Mouse (Mus musculus) forebrain, embryonic 13.5 days (tissue): Measurements from ENCODE around the gene Rmdn3. TPM values are rescaled to one million over a fixed set of nuclear protein-coding genes. Genes with fewer than 3 reads are reported as not detected.
A peak's percentile ranks its signal among the peaks of the same experiment; 100 is the strongest.

ENCODE experiments used
- ATAC-seq: fragments of 200-750 bp; cut with Nextera tagmentation; 2 replicates; pipeline ENCODE4 v1.8.0; 2017
- H3K27ac ChIP-seq: fragments of 300-500 bp; sonication (generic); 2 replicates; pipeline ENCODE4 v1.5.1; 2015; ENCODE audit warnings: inconsistent platforms, mild to moderate bottlenecking, moderate library complexity
- H3K27me3 ChIP-seq: fragments of 300-500 bp; sonication (generic); 2 replicates; pipeline ENCODE4 v1.6.1; 2015; ENCODE audit warnings: mild to moderate bottlenecking, inconsistent platforms
- H3K36me3 ChIP-seq: fragments of 300-500 bp; sonication (generic); 2 replicates; pipeline ENCODE4 v1.6.1; 2015; ENCODE audit warnings: mild to moderate bottlenecking, inconsistent platforms; ENCODE audit not compliant: poor library complexity, severe bottlenecking
- H3K4me1 ChIP-seq: fragments of 300-500 bp; sonication (generic); 2 replicates; pipeline ENCODE4 v1.6.1; 2015; ENCODE audit warnings: inconsistent platforms
- H3K4me2 ChIP-seq: fragments of 300-500 bp; sonication (generic); 2 replicates; pipeline ENCODE4 v1.6.1; 2015; ENCODE audit warnings: inconsistent platforms, mild to moderate bottlenecking, moderate library complexity
- H3K4me3 ChIP-seq: fragments of 300-500 bp; sonication (generic); 2 replicates; pipeline ENCODE4 v1.5.1; 2015; ENCODE audit warnings: mild to moderate bottlenecking, inconsistent platforms
- H3K9ac ChIP-seq: fragments of 300-500 bp; sonication (generic); 2 replicates; pipeline ENCODE4 v1.6.1; 2015; ENCODE audit warnings: mild to moderate bottlenecking, inconsistent platforms
- H3K9me3 ChIP-seq: fragments of 300-500 bp; sonication (generic); replicated peaks from 2 replicates; pipeline ENCODE4 v1.6.1; 2016; ENCODE audit warnings: inconsistent platforms
- WGBS: fragments of 180-500 bp; shearing (Covaris S2); methylation state at CpG from one replicate; pipeline ENCODE4 v1.1.7; 2015; 5-methylcytosine and 5-hydroxymethylcytosine counted together
- polyA plus RNA-seq: library from polyadenylated mRNA; unstranded; fragments of >200 nt; fragmentation: Nextera tagmentation; extraction: Ambion mirVana; gene quantifications from 2 replicates; pipeline ENCODE4 v1.2.1, GENCODE M21; 2015

The Rmdn3 gene
- polyA plus RNA-seq, 1 experiment from 2014 or later = 44.7 TPM

GRCm38 (mm10) chr2:119165401-119165800, 8.6 kb upstream of the Rmdn3 start:
- Histone ChIP-seq H3K27me3 (peaks cover 63% of the 10 kb centered on the region), H3K9me3 (no peaks in the 10 kb centered on the region), H3K4me2 (no peak overlapping the region), H3K4me1 (peaks cover 16% of the 10 kb centered on the region), H3K36me3 (no peaks in the 10 kb centered on the region), H3K4me3 (no peak overlapping the region), H3K27ac (no peak overlapping the region), H3K9ac (no peak overlapping the region)
- no peak for ATAC-seq

GRCm38 (mm10) chr2:119163999-119164398, 7.2 kb upstream of the Rmdn3 start:
- ATAC-seq = no peak
- H3K4me2 ChIP-seq = no peak overlapping the region

GRCm38 (mm10) chr2:119163135-119163534, 6.3 kb upstream of the Rmdn3 start:
- Histone ChIP-seq H3K4me2 (no peak overlapping the region), H3K27me3 (peaks cover 50% of the 10 kb centered on the region), H3K36me3 (no peaks in the 10 kb centered on the region), H3K4me1 (peaks cover 16% of the 10 kb centered on the region), H3K9ac (no peak overlapping the region), H3K27ac (no peak overlapping the region), H3K4me3 (no peak overlapping the region), H3K9me3 (no peaks in the 10 kb centered on the region)
- 75% methylated on average over 3 of the region's 3 CpGs for WGBS
- no peak for ATAC-seq

More at GRCm38 (mm10) chr2:119163999-119164398, 7.2 kb upstream of the Rmdn3 start:
- Histone ChIP-seq H3K9ac (no peak overlapping the region), H3K36me3 (no peaks in the 10 kb centered on the region), H3K27me3 (peaks cover 55% of the 10 kb centered on the region), H3K4me3 (no peak overlapping the region), H3K9me3 (no peaks in the 10 kb centered on the region), H3K4me1 (peaks cover 16% of the 10 kb centered on the region), H3K27ac (no peak overlapping the region)
- 92% methylated on average over 4 of the region's 4 CpGs for WGBS

- Histone ChIP-seq H3K4me2 (no peak overlapping the region), H3K9ac (0 out of 2 replicates have a peak overlapping the region, but pooled peaks have one; percentile 5), H3K27me3 (peaks cover 32% of the 10 kb centered on the region), H3K4me1 (peaks cover 5% of the 10 kb centered on the region), H3K9me3 (no peaks in the 10 kb centered on the region), H3K36me3 (no peaks in the 10 kb centered on the region), H3K4me3 (no peak overlapping the region), H3K27ac (no peak overlapping the region)
- 15% methylated on average over 2 of the region's 2 CpGs for WGBS
- ATAC-seq = no peak
Measured at GRCm38 (mm10) chr2:119161247-119161646, 4.4 kb upstream of the Rmdn3 start.

GRCm38 (mm10) chr2:119157836-119158235, 1.0 kb upstream of the Rmdn3 start:
- Histone ChIP-seq H3K27me3 (peaks cover 4% of the 10 kb centered on the region; the same call in 1 of the 2 replicates), H3K27ac (no peak overlapping the region), H3K4me2 (peak overlapping the region; percentile 98; the same call in 1 of the 2 replicates), H3K4me3 (no peak overlapping the region), H3K4me1 (peaks cover 21% of the 10 kb centered on the region), H3K9ac (no peak overlapping the region), H3K36me3 (peaks cover 14% of the 10 kb centered on the region), H3K9me3 (no peaks in the 10 kb centered on the region)
- no peak for ATAC-seq

- H3K9ac ChIP-seq = peak overlapping the region; percentile 94
- peak overlapping the region; percentile 98 for H3K4me2 ChIP-seq
- peaks cover under 1% of the 10 kb centered on the region; the same call in 1 of the 2 replicates for H3K27me3 ChIP-seq
- H3K36me3 ChIP-seq = peaks cover 30% of the 10 kb centered on the region
- no peak; the same call in 1 of the 2 replicates for ATAC-seq
- no peaks in the 10 kb centered on the region for H3K9me3 ChIP-seq
- 7% methylated on average over 34 of the region's 34 CpGs for WGBS
- H3K4me1 ChIP-seq = peaks cover 21% of the 10 kb centered on the region
- H3K27ac ChIP-seq = peak overlapping the region; percentile 65; the same call in 1 of the 2 replicates
- H3K4me3 ChIP-seq = peak overlapping the region; percentile 96
Measured at GRCm38 (mm10) chr2:119156081-119156680, 653 bp downstream of the Rmdn3 start.

GRCm38 (mm10) chr2:119155388-119155787, 1.4 kb downstream of the Rmdn3 start:
- Histone ChIP-seq H3K4me2 (peak overlapping the region; percentile 98), H3K27me3 (no peaks in the 10 kb centered on the region), H3K9me3 (no peaks in the 10 kb centered on the region), H3K4me3 (peak overlapping the region; percentile 96), H3K9ac (no peak overlapping the region), H3K4me1 (peaks cover 21% of the 10 kb centered on the region), H3K27ac (no peak overlapping the region), H3K36me3 (peaks cover 38% of the 10 kb centered on the region)
- 87% methylated on average over 9 of the region's 9 CpGs for WGBS
- ATAC-seq = no peak

GRCm38 (mm10) chr2:119154683-119155082, 2.2 kb downstream of the Rmdn3 start:
- ATAC-seq = no peak
- no peak overlapping the region for H3K4me3 ChIP-seq
- H3K9me3 ChIP-seq = no peaks in the 10 kb centered on the region
- 93% methylated on average over 2 of the region's 2 CpGs for WGBS
- H3K27ac ChIP-seq = no peak overlapping the region
- no peak overlapping the region for H3K9ac ChIP-seq
- peaks cover 21% of the 10 kb centered on the region for H3K4me1 ChIP-seq
- no peaks in the 10 kb centered on the region for H3K27me3 ChIP-seq
- no peak overlapping the region for H3K4me2 ChIP-seq
- H3K36me3 ChIP-seq = peaks cover 45% of the 10 kb centered on the region

- Histone ChIP-seq H3K9ac (no peak overlapping the region), H3K36me3 (peaks cover 69% of the 10 kb centered on the region), H3K9me3 (no peaks in the 10 kb centered on the region), H3K27ac (no peak overlapping the region), H3K4me1 (peaks cover 17% of the 10 kb centered on the region), H3K4me2 (no peak overlapping the region), H3K27me3 (no peaks in the 10 kb centered on the region), H3K4me3 (no peak overlapping the region)
- ATAC-seq = no peak
- 87% methylated on average over 6 of the region's 6 CpGs for WGBS
Measured at GRCm38 (mm10) chr2:119152255-119152654, 4.6 kb downstream of the Rmdn3 start.

- H3K4me2 ChIP-seq = no peak overlapping the region
- no peak overlapping the region for H3K4me3 ChIP-seq
- no peaks in the 10 kb centered on the region for H3K27me3 ChIP-seq
- 92% methylated on average over 8 of the region's 8 CpGs for WGBS
- no peak overlapping the region for H3K27ac ChIP-seq
- H3K9ac ChIP-seq = no peak overlapping the region
- ATAC-seq = no peak
- H3K9me3 ChIP-seq = peaks cover 4% of the 10 kb centered on the region
- H3K4me1 ChIP-seq = no peaks in the 10 kb centered on the region
- peaks cover 97% of the 10 kb centered on the region for H3K36me3 ChIP-seq
Measured at GRCm38 (mm10) chr2:119147775-119148174, 9.1 kb downstream of the Rmdn3 start.

GRCm38 (mm10) chr2:119147160-119147678, 9.6 kb downstream of the Rmdn3 start:
- H3K36me3 ChIP-seq = peaks cover 97% of the 10 kb centered on the region
- WGBS = 84% methylated on average over 22 of the region's 22 CpGs
- no peaks in the 10 kb centered on the region for H3K4me1 ChIP-seq
- ATAC-seq = no peak
- no peak overlapping the region for H3K4me2 ChIP-seq
- H3K27me3 ChIP-seq = no peaks in the 10 kb centered on the region
- no peak overlapping the region for H3K27ac ChIP-seq
- H3K9ac ChIP-seq = no peak overlapping the region
- H3K9me3 ChIP-seq = peaks cover 4% of the 10 kb centered on the region
- H3K4me3 ChIP-seq = no peak overlapping the region

- Histone ChIP-seq H3K9me3 (peaks cover 4% of the 10 kb centered on the region), H3K4me3 (no peak overlapping the region), H3K27ac (no peak overlapping the region), H3K9ac (no peak overlapping the region), H3K36me3 (peaks cover 97% of the 10 kb centered on the region), H3K4me1 (no peaks in the 10 kb centered on the region), H3K27me3 (no peaks in the 10 kb centered on the region), H3K4me2 (no peak overlapping the region)
- no peak for ATAC-seq
- 86% methylated on average over 6 of the region's 6 CpGs for WGBS
Measured at GRCm38 (mm10) chr2:119146435-119146834, 10.4 kb downstream of the Rmdn3 start.

- WGBS = 87% methylated on average over 2 of the region's 2 CpGs
- no peak overlapping the region for H3K9ac ChIP-seq
- H3K4me1 ChIP-seq = no peaks in the 10 kb centered on the region
- ATAC-seq = no peak
- H3K9me3 ChIP-seq = peaks cover 4% of the 10 kb centered on the region
- no peak overlapping the region for H3K4me3 ChIP-seq
- no peaks in the 10 kb centered on the region for H3K27me3 ChIP-seq
- no peak overlapping the region for H3K27ac ChIP-seq
- no peak overlapping the region for H3K4me2 ChIP-seq
- H3K36me3 ChIP-seq = peaks cover 96% of the 10 kb centered on the region
Measured at GRCm38 (mm10) chr2:119145199-119145598, 11.6 kb downstream of the Rmdn3 start.
